Mouse (Mus musculus) heart, adult 9 months (tissue): ENCODE measurements around the gene Calr3.
A peak's percentile ranks its signal among the peaks of the same experiment; 100 is the strongest.

Source experiments
- DNase-seq, 2 experiments: peaks; one replicate each; pipeline ENCODE4 v3.0.0; 2022; ENCODE audit warnings: low spot score in 2 of 2

The Calr3 gene

GRCm38 (mm10) chr8:72438248-72439015 lies 5.2 kb downstream of the Calr3 start:
- no peak for DNase-seq

GRCm38 (mm10) chr8:72434952-72435351 lies 8.7 kb downstream of the Calr3 start:
- DNase-seq, result peak; percentile 70 to 85

- DNase-seq, result no peak
Observed at GRCm38 (mm10) chr8:72429676-72430075, 14.0 kb downstream of the Calr3 start.

GRCm38 (mm10) chr8:72422926-72423325 lies 20.7 kb downstream of the Calr3 start:
- no peak for DNase-seq

- peak; percentile 100 for DNase-seq
Observed at GRCm38 (mm10) chr8:72421362-72422335, 22.0 kb downstream of the Calr3 start, which contains the start of gene Eps15l1. Gene Eps15l1 (minus strand): TSS chr8:72421460.

GRCm38 (mm10) chr8:72420571-72421361 lies 22.9 kb downstream of the Calr3 start:
- peak; percentile 37 to 42 for DNase-seq

- DNase-seq, result no peak
Observed at GRCm38 (mm10) chr8:72418073-72418472, 25.6 kb downstream of the Calr3 start.

- DNase-seq, result no peak
Observed at GRCm38 (mm10) chr8:72415252-72415651, 28.4 kb downstream of the Calr3 start.

- no peak for DNase-seq
Observed at GRCm38 (mm10) chr8:72413839-72414238, 29.8 kb downstream of the Calr3 start.

- no peak for DNase-seq
Observed at GRCm38 (mm10) chr8:72409443-72409842, 34.2 kb downstream of the Calr3 start.

- no peak for DNase-seq
Observed at GRCm38 (mm10) chr8:72407878-72408277, 35.8 kb downstream of the Calr3 start.

GRCm38 (mm10) chr8:72402981-72403380 lies 40.7 kb downstream of the Calr3 start:
- no peak for DNase-seq

- DNase-seq, result no peak
Observed at GRCm38 (mm10) chr8:72401381-72401780, 42.3 kb downstream of the Calr3 start.

GRCm38 (mm10) chr8:72385737-72386136 lies 57.9 kb downstream of the Calr3 start:
- DNase-seq, result no peak

- DNase-seq, result no peak
Observed at GRCm38 (mm10) chr8:72382395-72382794, 61.3 kb downstream of the Calr3 start.

- no peak for DNase-seq
Observed at GRCm38 (mm10) chr8:72380656-72381055, 63.0 kb downstream of the Calr3 start.

- DNase-seq, result no peak
Observed at GRCm38 (mm10) chr8:72376900-72377299, 66.8 kb downstream of the Calr3 start.

- DNase-seq, result no peak
Observed at GRCm38 (mm10) chr8:72376309-72376708, 67.4 kb downstream of the Calr3 start.

GRCm38 (mm10) chr8:72375161-72375560 lies 68.5 kb downstream of the Calr3 start:
- no peak for DNase-seq
